Mouse (Mus musculus): Measurements from ENCODE around the gene Brd2. TPM values are rescaled to one million over a fixed set of nuclear protein-coding genes. Genes with fewer than 3 reads are reported as not detected.

Gene Brd2
- total RNA-seq, 2 experiments from 2014 or later = 66.7 to 69.1 TPM

DNA sequence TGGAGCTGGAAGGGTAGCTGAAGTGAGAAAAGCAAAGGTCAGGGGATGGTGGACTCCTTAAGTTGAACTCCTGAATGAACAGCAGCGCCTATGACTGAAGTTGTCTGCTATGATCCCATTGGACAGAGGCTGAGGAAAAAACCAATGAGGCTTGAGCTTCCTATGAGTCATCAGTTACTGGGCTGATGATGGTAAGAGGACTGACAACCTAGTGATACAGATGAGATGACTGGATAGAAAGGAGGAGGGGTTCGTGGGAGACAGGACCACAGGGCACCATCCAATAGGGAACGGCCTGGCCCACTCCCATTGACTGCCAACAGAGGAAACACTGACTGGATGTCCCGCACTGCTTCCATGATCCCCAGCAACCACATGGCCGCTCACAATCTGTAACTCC, 42.8 kb downstream of the Brd2 start:
- no peak for DNase-seq

DNA sequence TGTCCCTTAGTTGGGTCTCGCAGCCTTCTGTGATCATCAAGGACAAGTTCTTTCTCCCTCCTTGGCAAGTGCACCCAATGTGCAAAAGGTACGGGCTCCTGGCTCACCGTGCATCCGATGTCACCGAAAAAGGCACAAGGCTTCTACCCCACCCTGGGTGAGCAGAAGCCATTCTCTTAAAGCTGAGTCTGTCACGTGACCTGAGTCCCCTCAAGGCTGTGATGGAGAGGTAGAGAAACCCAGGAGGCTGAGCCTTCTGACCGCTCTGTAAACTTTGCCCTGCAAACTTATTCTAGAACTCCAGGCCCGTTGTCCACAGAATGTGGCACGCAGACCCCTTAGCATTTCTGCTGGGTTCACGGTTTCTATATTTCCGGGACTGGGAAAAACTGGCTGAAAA, 43.4 kb downstream of the Brd2 start:
- no peak for DNase-seq

DNA sequence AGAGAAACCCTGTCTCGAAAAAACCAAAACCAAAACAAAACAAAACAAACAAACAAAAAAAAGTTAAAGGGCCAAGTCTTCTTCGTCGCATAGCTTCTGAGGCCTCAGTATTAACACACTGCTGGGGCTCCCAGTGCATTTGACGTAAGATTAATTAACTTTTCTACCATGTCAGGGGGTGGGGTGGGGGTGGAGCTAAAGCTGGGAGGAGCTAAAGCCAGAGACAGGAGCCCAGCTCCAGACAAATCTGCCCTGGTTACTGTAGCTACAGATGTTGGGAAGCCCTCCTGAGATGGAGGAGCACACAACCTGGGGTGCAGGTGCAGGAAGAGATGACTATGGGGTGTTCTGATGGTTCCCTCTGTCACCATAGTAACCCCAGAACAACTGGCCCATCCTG, 44.3 kb downstream of the Brd2 start:
- no peak for DNase-seq

DNA sequence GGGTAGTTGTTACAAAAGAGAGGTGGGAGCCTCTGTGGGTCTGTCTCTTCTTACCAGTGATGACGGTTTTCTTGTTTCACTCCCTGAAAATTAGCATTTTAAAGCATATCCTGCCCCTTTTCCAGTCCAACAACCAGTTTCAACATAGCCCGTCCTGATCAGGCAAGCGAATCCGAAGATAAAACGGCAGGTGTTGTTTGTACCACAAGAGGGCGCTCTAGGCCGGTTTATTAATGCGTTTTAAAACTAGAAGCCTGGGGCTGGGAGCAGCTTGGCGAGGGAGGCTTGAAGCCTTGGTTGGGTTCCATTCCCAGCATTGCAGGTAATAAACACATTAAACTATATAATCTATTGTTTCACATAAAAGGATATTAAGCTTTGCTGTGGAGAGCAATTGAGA, 44.9 kb downstream of the Brd2 start:
- no peak for DNase-seq

DNA sequence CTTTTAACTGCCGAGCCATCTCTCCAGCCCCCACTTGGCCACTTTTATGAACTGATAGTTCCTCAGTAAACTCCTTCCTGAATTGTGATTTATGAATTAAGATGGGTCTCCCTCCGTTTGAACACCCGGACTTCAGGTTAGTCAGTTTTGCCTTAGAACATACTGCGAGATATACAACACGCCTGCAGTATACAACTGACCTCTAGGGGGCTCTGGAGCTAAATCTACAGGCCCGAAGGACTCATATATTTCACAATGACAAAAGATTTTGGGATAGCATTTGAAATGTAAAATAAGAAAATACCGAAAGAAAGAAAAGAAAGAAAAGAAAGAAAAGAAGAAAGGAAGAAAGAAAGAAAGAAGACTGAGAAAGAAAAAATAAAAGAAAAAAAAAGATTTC, 47.2 kb downstream of the Brd2 start:
- DNase-seq = no peak

DNA sequence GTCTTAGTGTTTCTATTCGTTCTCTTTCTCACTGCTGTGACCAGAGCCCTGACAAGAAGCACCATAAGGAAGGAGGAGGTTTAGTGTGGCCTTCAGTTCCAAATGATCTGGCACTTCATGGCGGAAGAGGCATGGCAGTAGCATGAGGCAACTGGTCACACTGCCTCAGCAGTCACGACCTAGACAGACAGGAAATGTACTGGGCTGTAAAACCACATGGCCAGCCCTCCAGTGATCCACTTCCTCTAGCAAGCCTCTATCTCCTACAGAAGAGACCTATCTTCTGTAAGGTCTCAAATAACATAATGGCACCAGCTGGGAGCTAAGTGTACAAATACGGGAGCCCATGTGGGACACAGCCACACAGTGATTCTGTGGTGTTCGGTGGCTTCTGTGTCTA, 50.3 kb downstream of the Brd2 start:
- no peak for DNase-seq

DNA sequence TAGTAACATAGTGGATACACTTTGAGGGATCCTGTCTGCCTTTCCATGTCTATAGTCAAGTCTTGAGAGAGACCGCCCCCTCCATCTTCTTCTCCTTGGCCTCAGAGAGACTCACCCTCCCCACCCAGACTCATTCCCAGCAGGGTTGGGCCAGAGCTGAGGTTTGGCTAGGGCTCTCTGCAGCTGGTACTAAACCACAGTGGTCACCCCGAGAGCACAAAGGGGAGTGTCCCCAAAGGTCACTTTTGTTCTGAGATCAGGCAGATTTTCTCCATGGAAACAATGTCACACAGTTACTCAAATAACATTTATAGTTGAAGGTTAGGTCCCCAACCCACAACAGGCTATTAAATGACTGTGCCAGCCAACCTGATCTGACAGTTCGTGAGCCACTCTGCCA, 53.6 kb downstream of the Brd2 start:
- DNase-seq = no peak

Other genes starting within 250 kb of the Brd2 start
- not detected for gene Gm7029, start 248.8 kb downstream of the Brd2 start, total RNA-seq (2021)
- gene Kifc1, start 232.0 kb downstream of the Brd2 start, total RNA-seq (2021) = 1 to 10 TPM in 1 of 2 experiments, under 1 TPM in 1; 0.95 to 1.0 TPM
- not detected for gene Platr17, start 217.5 kb downstream of the Brd2 start, total RNA-seq (2021)
- 10 to 100 TPM; 10.2 to 11.7 TPM for gene Daxx, start 213.2 kb downstream of the Brd2 start, total RNA-seq (2021)
- gene Tapbp, start 206.7 kb downstream of the Brd2 start, total RNA-seq (2021) = 10 to 100 TPM; 31.2 to 41.2 TPM
- gene Zbtb22, start 206.7 kb downstream of the Brd2 start, total RNA-seq (2021) = 10 to 100 TPM; 11.1 to 11.3 TPM
- 10 to 100 TPM; 27.3 to 28.5 TPM for gene Rgl2, start 193.1 kb downstream of the Brd2 start, total RNA-seq (2021)
- gene Pfdn6, start 182.3 kb downstream of the Brd2 start, total RNA-seq (2021) = 10 to 100 TPM; 52.3 to 55.8 TPM
- gene Wdr46, start 182.0 kb downstream of the Brd2 start, total RNA-seq (2021) = 10 to 100 TPM in 1 of 2 experiments, 1 to 10 TPM in 1; 9.7 to 11.6 TPM
- gene B3galt4, start 171.1 kb downstream of the Brd2 start, total RNA-seq (2021) = 1 to 10 TPM; 1.8 to 1.9 TPM
- 10 to 100 TPM; 27.2 to 28.8 TPM for gene Vps52, start 166.8 kb downstream of the Brd2 start, total RNA-seq (2021)
- 100 to 1,000 TPM; 330 to 347 TPM for gene Rps18, start 166.6 kb downstream of the Brd2 start, total RNA-seq (2021)
- 10 to 100 TPM; 22.8 to 48.2 TPM for gene H2-K1, start 122.3 kb downstream of the Brd2 start, total RNA-seq (2021)
- gene Ring1, start 98.0 kb downstream of the Brd2 start, total RNA-seq (2021) = 10 to 100 TPM; 10.1 to 12.3 TPM
- gene H2-Ke6, start 94.6 kb downstream of the Brd2 start, total RNA-seq (2021) = 10 to 100 TPM; 52.7 to 59.9 TPM
- gene Slc39a7, start 91.0 kb downstream of the Brd2 start, total RNA-seq (2021) = 10 to 100 TPM; 41.5 to 45.7 TPM
- gene Rxrb, start 90.8 kb downstream of the Brd2 start, total RNA-seq (2021) = 10 to 100 TPM; 34.9 to 36.3 TPM
- gene Col11a2, start 83.2 kb downstream of the Brd2 start, total RNA-seq (2021) = 10 to 100 TPM in 1 of 2 experiments, 1 to 10 TPM in 1; 6.5 to 16.7 TPM
- gene H2-Oa, start 30.3 kb downstream of the Brd2 start, total RNA-seq (2021) = not detected
- gene H2-DMa, start 3.1 kb downstream of the Brd2 start, total RNA-seq (2021) = 1 to 10 TPM; 2.8 to 3.1 TPM
- gene H2-DMb2, start 20.7 kb upstream of the Brd2 start, total RNA-seq (2021) = under 1 TPM; 0.28 to 0.67 TPM
- 1 to 10 TPM in 1 of 2 experiments, under 1 TPM in 1; 0.43 to 1.2 TPM for gene H2-DMb1, start 30.4 kb upstream of the Brd2 start, total RNA-seq (2021)
- 1 to 10 TPM; 1.4 to 1.5 TPM for gene Tap1, start 64.9 kb upstream of the Brd2 start, total RNA-seq (2021)
- 1 to 10 TPM; 1.3 to 3.1 TPM for gene Psmb9, start 65.1 kb upstream of the Brd2 start, total RNA-seq (2021)
- gene Psmb8, start 75.1 kb upstream of the Brd2 start, total RNA-seq (2021) = 1 to 10 TPM; 2.9 to 4.8 TPM
- 1 to 10 TPM; 4.3 to 5.1 TPM for gene Tap2, start 80.9 kb upstream of the Brd2 start, total RNA-seq (2021)
- gene H2-Ob, start 116.3 kb upstream of the Brd2 start, total RNA-seq (2021) = under 1 TPM in 1 of 2 experiments, not detected in 1; 0.13 TPM
- gene H2-Ab1, start 135.1 kb upstream of the Brd2 start, total RNA-seq (2021) = 1 to 10 TPM; 2.7 to 3.3 TPM
- 1 to 10 TPM; 4.4 to 4.5 TPM for gene H2-Aa, start 165.2 kb upstream of the Brd2 start, total RNA-seq (2021)
- 1 to 10 TPM; 3.9 to 5.5 TPM for gene H2-Eb1, start 183.2 kb upstream of the Brd2 start, total RNA-seq (2021)
- not detected for gene H2-Eb2, start 203.0 kb upstream of the Brd2 start, total RNA-seq (2021)
- under 1 TPM; 0.31 to 0.43 TPM for gene Btnl2, start 232.2 kb upstream of the Brd2 start, total RNA-seq (2021)

All from gastrocnemius, postnatal 25 days (tissue).